Mouse (Mus musculus): Measurements from ENCODE around the gene 1700125H20Rik.

GRCm38 (mm10) chr11:85164371-85164770 lies 5.8 kb upstream of the 1700125H20Rik start:
- TF ChIP-seq HCFC1 (IDR thresholded peaks at IDR 0.05; ENCODE audit: borderline replicate concordance, insufficient read depth, low read length), result no peak
- TF ChIP-seq ZC3H11A (IDR thresholded peaks at IDR 0.05; ENCODE audit: borderline replicate concordance, low read depth, low read length), result no peak

Measured in ES-E14 (cell line).